Comparison of ENCODE assay signal across 41 mouse cellular contexts in the genomic region with DNA sequence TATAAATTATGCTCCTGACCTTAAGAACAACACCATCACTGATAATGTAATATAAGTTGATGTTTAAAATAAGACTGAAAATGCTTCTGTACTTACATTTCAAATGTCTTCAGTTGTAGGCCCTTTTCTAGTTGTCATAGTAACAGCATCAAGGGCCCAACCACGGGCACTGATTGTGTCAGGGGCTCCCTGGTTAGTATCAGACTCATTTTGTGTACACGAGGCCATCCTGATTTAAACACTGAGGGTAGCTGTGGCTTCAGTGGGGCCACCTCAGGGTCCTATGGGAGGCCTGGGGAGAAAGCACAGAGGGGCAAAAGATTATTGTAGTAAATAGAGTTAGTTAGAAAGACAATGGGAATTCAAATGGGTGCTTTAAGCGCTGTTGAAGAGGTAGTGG. TPM values are rescaled to one million over a fixed set of nuclear protein-coding genes. Genes with fewer than 3 reads are reported as not detected.
"Had no signal": no experiment of that assay in that cellular context is flagged by ENCODE, and none has a peak within 500 bp of the region (broad histone marks: within the 10 kb centered on the region; RNA-seq: fewer than 3 reads in every experiment).

No protein-coding gene starts in this region.

- H3K36me3 ChIP-seq: hindbrain, embryonic 15.5 days had no signal

- H3K9ac ChIP-seq: heart, embryonic 13.5 days; heart, embryonic 15.5 days; hindbrain, embryonic 13.5 days; hindbrain, embryonic 15.5 days; intestine, embryonic 15.5 days; kidney, embryonic 15.5 days; limb, embryonic 13.5 days; limb, embryonic 15.5 days; liver, embryonic 12.5 days; liver, embryonic 14.5 days had no signal

- H3K27ac ChIP-seq: heart, embryonic 13.5 days; heart, embryonic 15.5 days; hindbrain, embryonic 13.5 days; hindbrain, embryonic 15.5 days; hindbrain, postnatal 0 days; intestine, embryonic 15.5 days; kidney, embryonic 15.5 days; kidney, postnatal 0 days; limb, embryonic 13.5 days; limb, embryonic 15.5 days; liver, embryonic 12.5 days; liver, embryonic 14.5 days had no signal

- H3K4me1 ChIP-seq: heart, embryonic 15.5 days; hindbrain, embryonic 13.5 days; hindbrain, embryonic 15.5 days; intestine, embryonic 15.5 days; kidney, embryonic 15.5 days; limb, embryonic 13.5 days; limb, embryonic 15.5 days; liver, embryonic 12.5 days had no signal

- H3K4me2 ChIP-seq: heart, embryonic 11.5 days; heart, embryonic 13.5 days; heart, embryonic 15.5 days; hindbrain, embryonic 13.5 days; hindbrain, embryonic 15.5 days; intestine, embryonic 15.5 days; kidney, embryonic 15.5 days; limb, embryonic 13.5 days; limb, embryonic 15.5 days; liver, embryonic 12.5 days had no signal

- H3K9me3 ChIP-seq: heart, embryonic 13.5 days; heart, embryonic 15.5 days; hindbrain, embryonic 13.5 days; hindbrain, embryonic 15.5 days; intestine, embryonic 15.5 days; kidney, embryonic 15.5 days; limb, embryonic 13.5 days; limb, embryonic 15.5 days; liver, embryonic 12.5 days had no signal

- ATAC-seq: hindbrain, postnatal 0 days; intestine, embryonic 15.5 days; liver, embryonic 12.5 days had no signal

- DNase-seq: gastrocnemius, postnatal 14 days; gastrocnemius, postnatal 36 days; heart, adult 18-20 months; kidney, adult 11 months; kidney, adult 2 months; kidney, adult 9 months; kidney, postnatal 14 days; kidney, postnatal 36 days; layer of hippocampus, adult 9-11 months; layer of hippocampus, postnatal 36 days had no signal

- H3K27me3 ChIP-seq: heart, embryonic 13.5 days; heart, embryonic 15.5 days; hindbrain, embryonic 13.5 days; hindbrain, embryonic 15.5 days; intestine, embryonic 15.5 days; kidney, embryonic 15.5 days; limb, embryonic 13.5 days; limb, embryonic 15.5 days; liver, embryonic 12.5 days had no signal

- H3K4me3 ChIP-seq: heart, embryonic 13.5 days; heart, embryonic 15.5 days; hindbrain, embryonic 13.5 days; hindbrain, embryonic 15.5 days; intestine, embryonic 15.5 days; kidney, embryonic 15.5 days; limb, embryonic 13.5 days; limb, embryonic 15.5 days; liver, embryonic 12.5 days had no signal

RNA-seq across cellular contexts. Expression of a gene that starts 52.0 kb away (rescaled TPM):
- total RNA-seq: gastrocnemius, adult 8-10 months; gastrocnemius, postnatal 14 days; gastrocnemius, postnatal 36 days; heart, adult 18-20 months; heart, adult 8-10 months; heart, postnatal 25 days; hematopoietic stem cell, adult 5-6 weeks; hindbrain, postnatal 0 days; layer of hippocampus, adult 18-20 months; layer of hippocampus, adult 8-10 months; layer of hippocampus, postnatal 14 days; layer of hippocampus, postnatal 36 days; left cerebral cortex, adult 18-20 months; left cerebral cortex, adult 8-10 months; left cerebral cortex, postnatal 10 days; left cerebral cortex, postnatal 25 days; liver, adult 2 months had no signal
- polyA plus RNA-seq: frontal cortex, adult 2 months; gonadal fat pad, adult 2 months; heart, embryonic 11.5 days; heart, embryonic 13.5 days; heart, embryonic 15.5 days; heart, postnatal 0 days; hindbrain, embryonic 11.5 days; hindbrain, embryonic 13.5 days; hindbrain, embryonic 15.5 days; hindbrain, postnatal 0 days; intestine, embryonic 15.5 days; kidney, adult 2 months; kidney, embryonic 15.5 days; kidney, postnatal 0 days; large intestine, adult 2 months; limb, embryonic 11.5 days; limb, embryonic 13.5 days; limb, embryonic 15.5 days; liver, adult 2 months; liver, embryonic 12.5 days; liver, embryonic 14.5 days had no signal
